Mouse (Mus musculus) urinary bladder, postnatal 4 days (tissue): ENCODE measurements around the gene Pkig.
A peak's percentile ranks its signal among the peaks of the same experiment; 100 is the strongest.

Source experiments
- DNase-seq, 2 experiments: peaks; one replicate each; pipeline ENCODE4 v3.0.0; 2021 to 2022; ENCODE audit warnings: low spot score in 2 of 2

The Pkig gene

GRCm38 (mm10) chr2:163710606-163711159, 52.5 kb downstream of the Pkig start:
- DNase-seq = no peak

GRCm38 (mm10) chr2:163711368-163711868, 53.2 kb downstream of the Pkig start:
- DNase-seq = no peak

GRCm38 (mm10) chr2:163712473-163712872, 54.3 kb downstream of the Pkig start:
- no peak for DNase-seq

GRCm38 (mm10) chr2:163712874-163713273, 54.7 kb downstream of the Pkig start:
- no peak for DNase-seq

GRCm38 (mm10) chr2:163713340-163713739, 55.2 kb downstream of the Pkig start:
- no peak for DNase-seq

GRCm38 (mm10) chr2:163716448-163716847, 58.3 kb downstream of the Pkig start:
- DNase-seq = no peak

- DNase-seq = no peak
Observed at GRCm38 (mm10) chr2:163716853-163717252, 58.7 kb downstream of the Pkig start.

- no peak for DNase-seq
Observed at GRCm38 (mm10) chr2:163718526-163718925, 60.3 kb downstream of the Pkig start.

GRCm38 (mm10) chr2:163718951-163719603, 60.9 kb downstream of the Pkig start:
- peak; percentile 66 to 78 for DNase-seq

GRCm38 (mm10) chr2:163719616-163720015, 61.4 kb downstream of the Pkig start:
- DNase-seq = no peak

- DNase-seq = no peak
Observed at GRCm38 (mm10) chr2:163722550-163722949, 64.4 kb downstream of the Pkig start.

- DNase-seq = no peak
Observed at GRCm38 (mm10) chr2:163726766-163727393, 68.7 kb downstream of the Pkig start.

GRCm38 (mm10) chr2:163728300-163728699, 70.1 kb downstream of the Pkig start:
- DNase-seq = no peak

- no peak for DNase-seq
Observed at GRCm38 (mm10) chr2:163732021-163732420, 73.8 kb downstream of the Pkig start.

- no peak for DNase-seq
Observed at GRCm38 (mm10) chr2:163735163-163735562, 77.0 kb downstream of the Pkig start.

- DNase-seq = no peak
Observed at GRCm38 (mm10) chr2:163735980-163736379, 77.8 kb downstream of the Pkig start.

GRCm38 (mm10) chr2:163742656-163743055, 84.5 kb downstream of the Pkig start:
- no peak for DNase-seq

- DNase-seq = no peak
Observed at GRCm38 (mm10) chr2:163743357-163743756, 85.2 kb downstream of the Pkig start.

GRCm38 (mm10) chr2:163744801-163745570, 86.8 kb downstream of the Pkig start:
- no peak for DNase-seq

GRCm38 (mm10) chr2:163749647-163750611, 91.7 kb downstream of the Pkig start, which contains the start of gene Ada:
Gene Ada, minus strand, starts transcription at chr2:163750239.
- DNase-seq = peak; percentile 32 to 69

- no peak for DNase-seq
Observed at GRCm38 (mm10) chr2:163754228-163754627, 96.0 kb downstream of the Pkig start.
